Mouse (Mus musculus) CH12.LX (cell line): Measurements from ENCODE around the gene Smim20. TPM values are rescaled to one million over a fixed set of nuclear protein-coding genes. Genes with fewer than 3 reads are reported as not detected.

Experiments used
- DNase-seq: peaks from one replicate; pipeline ENCODE4 v3.0.0-alpha.2; 2013; ENCODE audit errors: extremely low read depth
- H3K27ac ChIP-seq: 2 replicates; pipeline ENCODE4 v1.5.1; 2012; ENCODE audit warnings: low read depth, mild to moderate bottlenecking, control low read depth, moderate library complexity; ENCODE audit not compliant: insufficient read depth
- H3K27me3 ChIP-seq: replicated peaks from 2 replicates; pipeline ENCODE3; 2012; ENCODE audit warnings: inconsistent platforms
- H3K36me3 ChIP-seq, 2 experiments: replicated peaks in 1 of 2; 2 replicates each; pipeline versions ENCODE3 to v1.6.1; 2012; ENCODE audit warnings: inconsistent platforms in 1 of 2, low read length in 1 of 2, mild to moderate bottlenecking in 1 of 2, mixed read lengths in 1 of 2, moderate library complexity in 1 of 2; ENCODE audit not compliant: control insufficient read depth in 1 of 2, insufficient read depth in 1 of 2
- H3K4me1 ChIP-seq, 2 experiments: 2 replicates each; pipeline ENCODE4 v1.6.1; 2012; ENCODE audit warnings: inconsistent platforms in 1 of 2, moderate library complexity in 1 of 2; ENCODE audit not compliant: insufficient read depth in 2 of 2, control insufficient read depth in 1 of 2
- H3K4me2 ChIP-seq: 2 replicates; pipeline ENCODE4 v1.6.1; 2012; ENCODE audit warnings: low read depth, mild to moderate bottlenecking, control low read depth; ENCODE audit not compliant: poor library complexity, insufficient read depth, severe bottlenecking
- H3K4me3 ChIP-seq, 3 experiments: fragments of 150-350 bp in 1 of 3; sonication (generic) in 1 of 3; replicated peaks in 1 of 3; 2 replicates each; pipeline versions ENCODE3 to v1.5.1; 2011 to 2012; ENCODE audit warnings: low read depth in 2 of 3, low read length in 2 of 3, mild to moderate bottlenecking in 2 of 3, moderate library complexity in 2 of 3, control low read depth in 1 of 3, improper control_type of control experiment in 1 of 3, inconsistent platforms in 1 of 3, mixed read lengths in 1 of 3; ENCODE audit not compliant: poor library complexity in 1 of 3
- H3K79me2 ChIP-seq: replicated peaks from 2 replicates; pipeline ENCODE4 v1.6.1; 2012; ENCODE audit warnings: mild to moderate bottlenecking, moderate library complexity; ENCODE audit not compliant: control insufficient read depth, poor library complexity, insufficient read depth, severe bottlenecking; ENCODE audit errors: extremely low read depth
- H3K9ac ChIP-seq: 2 replicates; pipeline ENCODE4 v1.6.1; 2012; ENCODE audit warnings: low read depth, mild to moderate bottlenecking, control low read depth, moderate library complexity; ENCODE audit not compliant: insufficient read depth
- H3K9me3 ChIP-seq: replicated peaks from 2 replicates; pipeline ENCODE3; 2012; ENCODE audit warnings: low read length, inconsistent platforms, mixed read lengths
- CHD2 ChIP-seq: IDR thresholded peaks from 2 replicates; pipeline ENCODE4 v1.6.1; 2011; ENCODE audit warnings: low read length, improper control_type of control experiment
- E2F4 ChIP-seq: IDR thresholded peaks from 2 replicates; pipeline ENCODE4 v1.6.1; 2011; ENCODE audit warnings: low read depth, low read length, improper control_type of control experiment; ENCODE audit not compliant: insufficient replicate concordance
- GABPA ChIP-seq: IDR thresholded peaks from 2 replicates; pipeline ENCODE4 v1.6.1; 2012; ENCODE audit warnings: low read depth, low read length, improper control_type of control experiment, inconsistent platforms; ENCODE audit not compliant: insufficient replicate concordance
- HCFC1 ChIP-seq: IDR thresholded peaks from 2 replicates; pipeline ENCODE4 v1.6.1; 2012; ENCODE audit warnings: low read depth, mild to moderate bottlenecking, inconsistent platforms, low read length, improper control_type of control experiment
- IRF4 ChIP-seq: IDR thresholded peaks from 2 replicates; pipeline ENCODE4 v1.6.1; 2014; ENCODE audit warnings: low read depth, mild to moderate bottlenecking, inconsistent platforms, low read length, improper control_type of control experiment
- JUND ChIP-seq: conservative IDR thresholded peaks from 2 replicates; pipeline ENCODE4 v1.6.1; 2011; ENCODE audit warnings: low read depth, low read length, improper control_type of control experiment
- KAT2A ChIP-seq: IDR thresholded peaks from 2 replicates; pipeline ENCODE4 v1.6.1; 2012; ENCODE audit warnings: low read length, improper control_type of control experiment, inconsistent platforms; ENCODE audit not compliant: insufficient replicate concordance
- MAX ChIP-seq: IDR thresholded peaks from 2 replicates; pipeline ENCODE4 v1.6.1; 2011; ENCODE audit warnings: low read length, improper control_type of control experiment
- MEF2A ChIP-seq: IDR thresholded peaks from 2 replicates; pipeline ENCODE4 v1.6.1; 2014; ENCODE audit warnings: low read depth, mild to moderate bottlenecking, inconsistent platforms, low read length, improper control_type of control experiment, borderline replicate concordance
- MYC ChIP-seq: IDR thresholded peaks from 2 replicates; pipeline ENCODE4 v1.6.1; 2011; ENCODE audit warnings: low read depth, mild to moderate bottlenecking, improper control_type of control experiment, low read length
- NELFE ChIP-seq: IDR thresholded peaks from 2 replicates; pipeline ENCODE4 v1.6.1; 2011; ENCODE audit warnings: low read depth, low read length, improper control_type of control experiment
- PAX5 ChIP-seq: IDR thresholded peaks from 2 replicates; pipeline ENCODE4 v1.6.1; 2012; ENCODE audit warnings: low read length, inconsistent platforms, mixed read lengths
- POLR2AphosphoS2 ChIP-seq: IDR thresholded peaks from 2 replicates; pipeline ENCODE4 v1.6.1; 2011; ENCODE audit warnings: low read depth, low read length, improper control_type of control experiment
- RAD21 ChIP-seq: IDR thresholded peaks from 2 replicates; pipeline ENCODE4 v1.6.1; 2011; ENCODE audit warnings: low read depth, mild to moderate bottlenecking, low read length, improper control_type of control experiment, moderate library complexity
- RCOR1 ChIP-seq: conservative IDR thresholded peaks from 2 replicates; pipeline ENCODE4 v1.6.1; 2012; ENCODE audit warnings: low read depth, mild to moderate bottlenecking, inconsistent platforms, low read length, improper control_type of control experiment
- SMC3 ChIP-seq: IDR thresholded peaks from 2 replicates; pipeline ENCODE4 v1.6.1; 2011; ENCODE audit warnings: low read depth, low read length, improper control_type of control experiment
- USF1 ChIP-seq: IDR thresholded peaks from 2 replicates; pipeline ENCODE4 v1.6.1; 2014; ENCODE audit warnings: low read depth, mild to moderate bottlenecking, inconsistent platforms, low read length, improper control_type of control experiment
- USF2 ChIP-seq: conservative IDR thresholded peaks from 2 replicates; pipeline ENCODE4 v1.6.1; 2011; ENCODE audit warnings: low read depth, low read length, improper control_type of control experiment
- ZC3H11A ChIP-seq: IDR thresholded peaks from 2 replicates; pipeline ENCODE4 v1.6.1; 2012; ENCODE audit warnings: low read depth, mild to moderate bottlenecking, inconsistent platforms, low read length, improper control_type of control experiment
- ZKSCAN1 ChIP-seq: IDR thresholded peaks from 2 replicates; pipeline ENCODE4 v1.6.1; 2012; ENCODE audit warnings: low read depth, inconsistent platforms, low read length, improper control_type of control experiment, borderline replicate concordance
- ZMIZ1 ChIP-seq: IDR thresholded peaks from 2 replicates; pipeline ENCODE4 v1.6.1; 2012; ENCODE audit warnings: low read depth, mild to moderate bottlenecking, inconsistent platforms, low read length, improper control_type of control experiment
- dilution Hi-C: fragments of 300-500 bp; cut with MboI; formaldehyde crosslinking; loops from 2 replicates; pipeline ENCODE4 v1.14.3; 2020; ENCODE audit warnings: low sequenced_read_pairs; ENCODE audit not compliant: extremely low pct_unique_long_range_greater_than_20kb, extremely low pct_ligation_motif_present
- in situ Hi-C: fragments of 300-500 bp; cut with MboI; formaldehyde crosslinking; loops from 3 replicates; pipeline ENCODE4 v1.14.3; 2019; ENCODE audit warnings: low sequenced_read_pairs, low pct_ligation_motif_present, low pct_unique_long_range_greater_than_20kb, mixed read lengths
- polyA plus RNA-seq: library from polyadenylated mRNA; unstranded; fragments of >175 nt; gene quantifications from 2 replicates; pipeline ENCODE4 v1.2.1, GENCODE M21; 2012; ENCODE audit warnings: low read depth; ENCODE audit not compliant: insufficient read length
- total RNA-seq, 2 experiments: library from RNA; depleted of rRNA; stranded (reverse); fragments of 300-350 nt in 1 of 2; fragments of >200 nt in 1 of 2; gene quantifications; 2 replicates each; pipeline ENCODE4 v1.2.3; 2012 to 2014

The Smim20 gene
- total and polyA plus RNA-seq, 3 experiments, result 52.1 to 93.5 (median 54.3) TPM

DNA sequence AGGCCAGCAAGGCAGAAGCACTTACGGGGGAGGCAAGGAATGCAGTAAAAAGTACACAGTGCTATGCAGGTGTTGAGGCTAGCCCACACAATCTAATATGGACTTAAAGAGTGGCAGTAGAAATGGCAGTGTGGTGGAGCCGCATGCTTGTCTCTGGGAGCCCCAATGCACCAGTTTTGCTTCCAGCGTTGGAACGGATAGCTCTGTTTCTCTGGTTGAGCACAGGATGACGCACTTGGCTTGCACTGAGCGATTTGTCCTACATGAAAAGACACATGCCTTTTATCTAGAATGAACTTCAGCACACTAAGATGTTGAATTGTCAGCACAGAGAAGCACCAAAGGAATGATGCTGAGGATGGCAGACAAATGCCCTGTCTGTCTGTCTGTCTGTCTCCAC lies 37.1 kb downstream of the Smim20 start:
- dilution Hi-C loops, result no loop called here
- Histone ChIP-seq H3K27me3 (no peaks in the 10 kb centered on the region), H3K36me3 (no peaks in the 10 kb centered on the region), H3K9me3 (no peaks in the 10 kb centered on the region), H3K4me1 (peaks cover 4 to 9% of the 10 kb centered on the region in 2 experiments), H3K27ac (no peak overlapping the region), H3K79me2 (no peaks in the 10 kb centered on the region), H3K4me2 (no peak overlapping the region), H3K4me3 (no peak overlapping the region), H3K9ac (no peak overlapping the region)
- TF ChIP-seq RCOR1, result no peak
- TF ChIP-seq HCFC1, result no peak
- TF ChIP-seq PAX5, result no peak
- TF ChIP-seq JUND, result no peak
- TF ChIP-seq ZC3H11A, result no peak
- no peak for TF ChIP-seq SMC3
- TF ChIP-seq MYC, result no peak
- no peak for TF ChIP-seq MEF2A
- no peak for TF ChIP-seq USF2
- no peak for TF ChIP-seq IRF4
- no peak for TF ChIP-seq RAD21
- TF ChIP-seq USF1, result no peak
- TF ChIP-seq E2F4, result no peak
- no peak for TF ChIP-seq MAX
- no peak for TF ChIP-seq POLR2AphosphoS2
- no peak for TF ChIP-seq ZMIZ1
- in situ Hi-C loops, result no loop called here
- DNase-seq, result no peak

DNA sequence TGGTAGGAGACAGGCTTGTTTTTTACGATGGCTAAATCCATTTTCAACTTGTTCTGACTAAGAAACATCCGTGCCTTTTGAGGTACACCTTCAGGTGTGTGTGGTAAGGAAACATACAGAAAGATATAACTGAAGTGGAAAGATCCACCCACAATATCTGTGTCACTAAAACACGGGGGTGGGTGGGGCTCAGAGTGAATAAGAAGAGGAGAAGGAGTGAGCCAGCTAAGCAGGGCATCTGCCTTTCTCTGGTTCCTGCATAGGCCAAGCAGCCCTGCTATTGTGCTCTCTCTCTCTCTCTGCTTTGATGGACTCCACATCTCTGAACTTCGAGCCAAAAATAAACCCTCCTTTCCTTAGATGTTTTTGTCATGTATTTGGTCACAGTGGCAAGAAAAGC lies 38.1 kb downstream of the Smim20 start:
- H3K4me1 ChIP-seq, result no peaks in the 10 kb centered on the region
- H3K27me3 ChIP-seq, result no peaks in the 10 kb centered on the region
- H3K36me3 ChIP-seq, result no peaks in the 10 kb centered on the region
- H3K79me2 ChIP-seq, result no peaks in the 10 kb centered on the region
- in situ Hi-C loops (no loop called here), dilution Hi-C loops (no loop called here)
- H3K27ac ChIP-seq, result no peak overlapping the region
- no peak overlapping the region for H3K4me3 ChIP-seq
- DNase-seq, result no peak
- no peak overlapping the region for H3K9ac ChIP-seq
- no peak for TF ChIP-seq MAX
- H3K9me3 ChIP-seq, result no peaks in the 10 kb centered on the region
- H3K4me2 ChIP-seq, result no peak overlapping the region

DNA sequence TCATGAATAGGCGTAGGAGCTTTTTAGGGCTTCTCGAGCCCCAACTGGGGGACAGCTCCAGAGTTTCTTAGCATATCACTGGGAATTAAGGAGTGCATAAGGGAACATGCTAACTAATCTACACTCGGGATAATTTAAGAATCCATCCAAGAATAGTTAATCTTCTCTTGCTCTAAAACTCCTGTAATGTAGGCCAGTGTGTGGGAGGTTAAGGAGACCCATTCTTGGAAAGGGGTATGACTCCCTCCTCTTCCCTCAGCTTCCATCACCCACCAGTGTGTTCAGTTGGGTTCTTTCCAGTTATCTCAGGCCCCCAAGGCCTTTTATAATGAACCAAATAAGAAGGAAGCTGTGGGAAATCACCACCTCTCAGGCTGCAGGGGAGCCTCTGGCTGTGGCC lies 40.0 kb downstream of the Smim20 start:
- H3K4me2 ChIP-seq, result no peak overlapping the region
- in situ Hi-C loops (no loop called here), dilution Hi-C loops (no loop called here)
- H3K9me3 ChIP-seq, result no peaks in the 10 kb centered on the region
- no peaks in the 10 kb centered on the region for H3K27me3 ChIP-seq
- H3K9ac ChIP-seq, result no peak overlapping the region
- no peak for TF ChIP-seq ZMIZ1
- TF ChIP-seq CHD2, result no peak
- TF ChIP-seq NELFE, result no peak
- TF ChIP-seq USF2, result no peak
- no peak for TF ChIP-seq ZKSCAN1
- no peak for TF ChIP-seq PAX5
- no peak for TF ChIP-seq GABPA
- no peak for TF ChIP-seq KAT2A
- H3K4me3 ChIP-seq, result no peak overlapping the region
- DNase-seq, result no peak
- no peak overlapping the region for H3K27ac ChIP-seq
- no peaks in the 10 kb centered on the region for H3K36me3 ChIP-seq
- H3K79me2 ChIP-seq, result no peaks in the 10 kb centered on the region
- H3K4me1 ChIP-seq, result no peaks in the 10 kb centered on the region
